Mouse (Mus musculus) kidney, postnatal 0 days (tissue): Measurements from ENCODE around the gene Mef2d. TPM values are rescaled to one million over a fixed set of nuclear protein-coding genes. Genes with fewer than 3 reads are reported as not detected.

ENCODE experiments used
- ATAC-seq: fragments of 200-750 bp; cut with Nextera tagmentation; replicated peaks from 2 replicates; pipeline ENCODE4 v1.8.0; 2017; ENCODE audit warnings: low read depth, moderate number of reproducible peaks, moderate TSS enrichment, moderate library complexity; ENCODE audit not compliant: low FRiP score
- DNase-seq: peaks from one replicate; pipeline ENCODE4 v3.0.0-alpha.2; 2016; ENCODE audit warnings: low spot score
- H3K27ac ChIP-seq: fragments of 300-500 bp; sonication (generic); 2 replicates; pipeline ENCODE4 v1.5.1; 2014; ENCODE audit warnings: mild to moderate bottlenecking
- H3K27me3 ChIP-seq: fragments of 300-500 bp; sonication (generic); 2 replicates; pipeline ENCODE4 v1.6.1; 2014; ENCODE audit warnings: low read length, mixed read lengths; ENCODE audit not compliant: insufficient read depth
- H3K36me3 ChIP-seq: fragments of 300-500 bp; sonication (generic); 2 replicates; pipeline ENCODE4 v1.6.1; 2014; ENCODE audit warnings: low read length, mixed read lengths; ENCODE audit not compliant: insufficient read depth
- H3K4me1 ChIP-seq: fragments of 300-500 bp; sonication (generic); replicated peaks from 2 replicates; pipeline ENCODE4 v1.6.1; 2014; ENCODE audit warnings: antibody characterized with exemption, low read length, mixed read lengths; ENCODE audit not compliant: insufficient read depth
- H3K4me2 ChIP-seq: fragments of 300-500 bp; sonication (generic); 2 replicates; pipeline ENCODE4 v1.6.1; 2014; ENCODE audit warnings: mild to moderate bottlenecking, low read length, moderate library complexity, mixed read lengths
- H3K4me3 ChIP-seq: fragments of 300-500 bp; sonication (generic); replicated peaks from 2 replicates; pipeline ENCODE4 v1.5.1; 2014; ENCODE audit warnings: low read depth, low read length
- H3K9ac ChIP-seq: fragments of 300-500 bp; sonication (generic); 2 replicates; pipeline ENCODE4 v1.6.1; 2014; ENCODE audit warnings: low read depth, low read length
- H3K9me3 ChIP-seq: fragments of 300-500 bp; sonication (generic); replicated peaks from 2 replicates; pipeline ENCODE4 v1.6.1; 2016; ENCODE audit warnings: low read length, inconsistent platforms, mixed read lengths
- CTCF ChIP-seq: IDR thresholded peaks from 2 replicates; pipeline ENCODE4 v1.5.1; 2016; ENCODE audit warnings: antibody characterized with exemption, low read depth, mild to moderate bottlenecking, moderate library complexity
- WGBS: fragments of 180-500 bp; shearing (Covaris S2); extraction: QIAGEN DNeasy Blood & Tissue Kit; methylation state at CpG from one replicate; pipeline ENCODE4 v1.1.7; 2014; 5-methylcytosine and 5-hydroxymethylcytosine counted together
- polyA plus RNA-seq: library from polyadenylated mRNA; unstranded; fragments of >200 nt; fragmentation: Nextera tagmentation; extraction: Ambion mirVana; gene quantifications from 2 replicates; pipeline ENCODE4 v1.2.1, GENCODE M21; 2015

Mef2d gene
- polyA plus RNA-seq, 1 experiment from 2014 or later: 16.2 TPM

- no peak overlapping the region for H3K9ac ChIP-seq
- no peaks in the 10 kb centered on the region for H3K36me3 ChIP-seq
- ATAC-seq (no peak), DNase-seq (no peak)
- no peak overlapping the region for H3K27ac ChIP-seq
- H3K4me1 ChIP-seq: peaks cover 63% of the 10 kb centered on the region
- H3K4me3 ChIP-seq: no peak overlapping the region
- no peaks in the 10 kb centered on the region for H3K9me3 ChIP-seq
- TF ChIP-seq CTCF: no peak
- no peaks in the 10 kb centered on the region for H3K27me3 ChIP-seq
- WGBS: 45% methylated on average over 5 of the region's 5 CpGs
- 0 out of 2 replicates have a peak overlapping the region, but pooled peaks have one; percentile 94 for H3K4me2 ChIP-seq
Observed at GRCm38 (mm10) chr3:88146376-88147112, 4.4 kb downstream of the Mef2d start.

- no peak for TF ChIP-seq CTCF
- ATAC-seq (no peak), DNase-seq (no peak)
- WGBS: 78% methylated on average over 2 of the region's 2 CpGs
- Histone ChIP-seq H3K4me1 (peaks cover 63% of the 10 kb centered on the region), H3K9ac (no peak overlapping the region), H3K36me3 (no peaks in the 10 kb centered on the region), H3K27me3 (no peaks in the 10 kb centered on the region), H3K9me3 (no peaks in the 10 kb centered on the region), H3K27ac (no peak overlapping the region), H3K4me3 (no peak overlapping the region), H3K4me2 (no peak overlapping the region)
Observed at GRCm38 (mm10) chr3:88147444-88147843, 5.3 kb downstream of the Mef2d start.

GRCm38 (mm10) chr3:88147866-88148265 is 5.7 kb downstream of the Mef2d start:
- Histone ChIP-seq H3K4me2 (no peak overlapping the region), H3K9me3 (no peaks in the 10 kb centered on the region), H3K4me1 (peaks cover 63% of the 10 kb centered on the region), H3K36me3 (no peaks in the 10 kb centered on the region), H3K27me3 (no peaks in the 10 kb centered on the region), H3K9ac (no peak overlapping the region), H3K27ac (no peak overlapping the region), H3K4me3 (no peak overlapping the region)
- no peak for DNase-seq
- WGBS: 94% methylated on average over 1 of the region's 1 CpGs
- no peak for ATAC-seq
- no peak for TF ChIP-seq CTCF

- DNase-seq (no peak), ATAC-seq (no peak)
- no peaks in the 10 kb centered on the region for H3K27me3 ChIP-seq
- no peak for TF ChIP-seq CTCF
- peaks cover 63% of the 10 kb centered on the region for H3K4me1 ChIP-seq
- H3K27ac ChIP-seq: 0 out of 2 replicates have a peak overlapping the region, but pooled peaks have one; percentile 32
- no peak overlapping the region for H3K9ac ChIP-seq
- no peaks in the 10 kb centered on the region for H3K36me3 ChIP-seq
- no peaks in the 10 kb centered on the region for H3K9me3 ChIP-seq
- H3K4me2 ChIP-seq: no peak overlapping the region
- WGBS: 82% methylated on average over 5 of the region's 5 CpGs
- H3K4me3 ChIP-seq: no peak overlapping the region
Observed at GRCm38 (mm10) chr3:88148354-88148753, 6.2 kb downstream of the Mef2d start.

DNA sequence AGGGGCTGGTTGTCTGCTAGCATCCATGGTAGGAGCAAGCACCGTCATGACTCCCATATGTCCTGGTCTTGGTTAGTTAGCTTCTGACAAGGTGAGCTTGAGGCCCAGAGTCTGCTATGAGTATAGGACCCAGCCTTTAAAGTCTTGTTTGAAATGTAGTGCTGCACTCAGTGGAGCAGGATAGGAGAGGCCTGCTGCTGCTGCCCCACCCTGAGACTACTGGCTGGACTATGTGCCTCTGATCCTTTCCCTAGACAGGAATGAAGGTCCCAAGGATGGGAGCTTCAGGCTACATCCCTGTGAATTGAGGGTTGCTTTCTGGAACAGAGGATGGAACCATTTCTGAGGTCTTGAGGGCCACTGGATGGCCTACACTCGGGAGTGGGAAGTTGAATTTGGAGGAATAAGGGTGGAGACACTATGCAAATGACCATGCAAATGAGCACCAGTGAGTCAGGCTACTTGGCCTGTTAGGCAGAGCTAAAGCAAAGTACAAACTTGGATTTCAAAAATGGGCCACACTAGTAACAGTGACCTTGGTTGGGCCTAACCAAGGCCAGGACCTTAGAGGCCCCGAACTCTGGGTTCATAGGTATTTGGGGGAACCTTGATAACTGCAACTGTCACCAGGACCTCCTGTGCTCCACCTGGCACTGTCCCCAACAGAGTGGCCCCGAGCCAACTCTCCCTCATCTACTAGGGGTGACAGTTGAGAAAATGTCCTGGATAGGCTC is 6.8 kb downstream of the Mef2d start:
- H3K4me2 ChIP-seq: peak overlapping the region; percentile 40
- peaks cover 57% of the 10 kb centered on the region for H3K4me1 ChIP-seq
- DNase-seq: no peak
- ATAC-seq: no peak
- peak overlapping the region; percentile 32 for H3K27ac ChIP-seq
- 48% methylated on average over 4 of the region's 4 CpGs for WGBS
- no peaks in the 10 kb centered on the region for H3K36me3 ChIP-seq
- H3K9me3 ChIP-seq: no peaks in the 10 kb centered on the region
- no peak overlapping the region for H3K4me3 ChIP-seq
- no peak for TF ChIP-seq CTCF
- H3K27me3 ChIP-seq: no peaks in the 10 kb centered on the region
- no peak overlapping the region for H3K9ac ChIP-seq

GRCm38 (mm10) chr3:88149510-88149974 is 7.4 kb downstream of the Mef2d start:
- Histone ChIP-seq H3K27me3 (no peaks in the 10 kb centered on the region), H3K4me3 (no peak overlapping the region), H3K36me3 (no peaks in the 10 kb centered on the region), H3K4me2 (peak overlapping the region; percentile 40), H3K4me1 (peaks cover 51% of the 10 kb centered on the region), H3K9me3 (no peaks in the 10 kb centered on the region), H3K9ac (peak overlapping the region; percentile 44; the same call in 1 of the 2 replicates), H3K27ac (peak overlapping the region; percentile 32)
- no peak for ATAC-seq
- no peak for TF ChIP-seq CTCF
- 15% methylated on average over 6 of the region's 6 CpGs for WGBS
- no peak for DNase-seq
